Mouse (Mus musculus): ENCODE results near the gene Thap12. TPM values are rescaled to one million over a fixed set of nuclear protein-coding genes. Genes with fewer than 3 reads are reported as not detected.

Thap12 gene
- polyA plus RNA-seq, 1 experiment from 2014 or later = 40.9 TPM

GRCm38 (mm10) chr7:98727986-98728385 is 25.1 kb downstream of the Thap12 start:
- no peak for ATAC-seq (replicated peaks; ENCODE audit: insufficient number of reproducible peaks, low FRiP score, low TSS enrichment)
- no peaks in the 10 kb centered on the region for H3K9me3 ChIP-seq (replicated peaks; ENCODE audit: control insufficient read depth, low read length)
- peaks cover 6% of the 10 kb centered on the region; the same call in 1 of the 2 replicates for H3K4me1 ChIP-seq (ENCODE audit: control insufficient read depth, insufficient read depth, low read length)
- no peak overlapping the region for H3K4me2 ChIP-seq
- H3K9ac ChIP-seq (ENCODE audit: low read depth, low read length) = no peak overlapping the region
- no peaks in the 10 kb centered on the region for H3K36me3 ChIP-seq (ENCODE audit: control insufficient read depth, insufficient read depth, low read length)
- WGBS (ENCODE audit: insufficient replicate concordance) = 75% methylated on average over 1 of the region's 1 CpGs
- peaks cover 7% of the 10 kb centered on the region; the same call in 1 of the 2 replicates for H3K27me3 ChIP-seq (ENCODE audit: control insufficient read depth, insufficient read depth, low read length)
- no peak overlapping the region for H3K27ac ChIP-seq (ENCODE audit: low read depth, low read length)
- H3K4me3 ChIP-seq (ENCODE audit: low read depth, low read length) = no peak overlapping the region

- H3K9ac ChIP-seq (ENCODE audit: low read depth, low read length) = no peak overlapping the region
- no peak overlapping the region for H3K27ac ChIP-seq (ENCODE audit: low read depth, low read length)
- no peak for ATAC-seq (replicated peaks; ENCODE audit: insufficient number of reproducible peaks, low FRiP score, low TSS enrichment)
- H3K4me1 ChIP-seq (ENCODE audit: control insufficient read depth, insufficient read depth, low read length) = peaks cover 6% of the 10 kb centered on the region; the same call in 1 of the 2 replicates
- no peaks in the 10 kb centered on the region for H3K36me3 ChIP-seq (ENCODE audit: control insufficient read depth, insufficient read depth, low read length)
- H3K4me3 ChIP-seq (ENCODE audit: low read depth, low read length) = no peak overlapping the region
- H3K27me3 ChIP-seq (ENCODE audit: control insufficient read depth, insufficient read depth, low read length) = peaks cover 7% of the 10 kb centered on the region; the same call in 1 of the 2 replicates
- WGBS (ENCODE audit: insufficient replicate concordance) = 73% methylated on average over 3 of the region's 3 CpGs
- no peaks in the 10 kb centered on the region for H3K9me3 ChIP-seq (replicated peaks; ENCODE audit: control insufficient read depth, low read length)
- H3K4me2 ChIP-seq = no peak overlapping the region
These were observed 25.6 kb downstream of the Thap12 start for GRCm38 (mm10) chr7:98728499-98728898.

DNA sequence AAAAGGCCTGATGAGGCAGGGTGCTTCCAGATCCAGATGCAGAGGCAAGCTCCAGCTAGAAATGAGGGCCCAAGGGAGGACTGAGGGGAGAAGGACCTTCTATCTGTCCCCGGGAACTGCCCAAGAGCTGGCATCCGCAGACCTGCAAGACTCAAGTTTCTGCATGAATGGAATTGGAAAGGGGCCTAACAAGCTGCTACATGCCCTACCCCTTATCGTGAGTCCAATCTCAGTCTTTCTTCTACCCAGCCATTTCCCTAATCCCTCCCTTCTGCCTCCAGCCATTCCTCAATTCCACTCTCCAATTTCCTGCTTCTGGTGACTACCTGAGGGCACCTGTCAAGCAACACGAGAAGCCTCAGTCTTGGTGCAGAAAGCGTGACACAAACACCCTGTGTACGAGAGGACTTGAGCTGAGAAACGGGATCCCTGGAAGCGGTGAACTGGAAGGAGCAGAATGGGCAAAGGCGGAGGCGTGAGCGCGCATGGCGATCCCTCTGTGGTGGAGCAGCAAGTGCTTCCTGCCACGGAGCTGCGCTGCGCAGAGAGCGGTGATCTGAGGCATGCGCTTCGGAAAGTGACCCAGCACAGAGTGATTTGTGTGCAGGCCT is 26.9 kb downstream of the Thap12 start:
- H3K4me3 ChIP-seq (ENCODE audit: low read depth, low read length) = peak overlapping the region; percentile 27
- H3K9me3 ChIP-seq (replicated peaks; ENCODE audit: control insufficient read depth, low read length) = no peaks in the 10 kb centered on the region
- no peak for ATAC-seq (replicated peaks; ENCODE audit: insufficient number of reproducible peaks, low FRiP score, low TSS enrichment)
- H3K36me3 ChIP-seq (ENCODE audit: control insufficient read depth, insufficient read depth, low read length) = no peaks in the 10 kb centered on the region
- H3K4me2 ChIP-seq = peak overlapping the region; percentile 58
- H3K9ac ChIP-seq (ENCODE audit: low read depth, low read length) = no peak overlapping the region
- H3K4me1 ChIP-seq (ENCODE audit: control insufficient read depth, insufficient read depth, low read length) = peaks cover 11% of the 10 kb centered on the region; the same call in 1 of the 2 replicates
- 22% methylated on average over 19 of the region's 19 CpGs for WGBS (ENCODE audit: insufficient replicate concordance)
- H3K27me3 ChIP-seq (ENCODE audit: control insufficient read depth, insufficient read depth, low read length) = peaks cover 7% of the 10 kb centered on the region; the same call in 1 of the 2 replicates
- no peak overlapping the region for H3K27ac ChIP-seq (ENCODE audit: low read depth, low read length)

- H3K27me3 ChIP-seq (ENCODE audit: control insufficient read depth, insufficient read depth, low read length) = peaks cover 16% of the 10 kb centered on the region
- no peak overlapping the region for H3K27ac ChIP-seq (ENCODE audit: low read depth, low read length)
- H3K4me2 ChIP-seq = no peak overlapping the region
- H3K4me1 ChIP-seq (ENCODE audit: control insufficient read depth, insufficient read depth, low read length) = peaks cover 17% of the 10 kb centered on the region; the same call in 1 of the 2 replicates
- WGBS (ENCODE audit: insufficient replicate concordance) = 83% methylated on average over 4 of the region's 4 CpGs
- H3K4me3 ChIP-seq (ENCODE audit: low read depth, low read length) = no peak overlapping the region
- no peak for ATAC-seq (replicated peaks; ENCODE audit: insufficient number of reproducible peaks, low FRiP score, low TSS enrichment)
- no peaks in the 10 kb centered on the region for H3K9me3 ChIP-seq (replicated peaks; ENCODE audit: control insufficient read depth, low read length)
- no peak overlapping the region for H3K9ac ChIP-seq (ENCODE audit: low read depth, low read length)
- no peaks in the 10 kb centered on the region for H3K36me3 ChIP-seq (ENCODE audit: control insufficient read depth, insufficient read depth, low read length)
These were observed 31.1 kb downstream of the Thap12 start for GRCm38 (mm10) chr7:98733958-98734357.

- Histone ChIP-seq H3K27ac (ENCODE audit: low read depth, low read length) (no peak overlapping the region), H3K36me3 (ENCODE audit: control insufficient read depth, insufficient read depth, low read length) (no peaks in the 10 kb centered on the region), H3K9me3 (replicated peaks; ENCODE audit: control insufficient read depth, low read length) (no peaks in the 10 kb centered on the region), H3K9ac (ENCODE audit: low read depth, low read length) (0 out of 2 replicates have a peak overlapping the region, but pooled peaks have one; percentile 22), H3K27me3 (ENCODE audit: control insufficient read depth, insufficient read depth, low read length) (peaks cover 11% of the 10 kb centered on the region), H3K4me1 (ENCODE audit: control insufficient read depth, insufficient read depth, low read length) (peaks cover 12% of the 10 kb centered on the region; the same call in 1 of the 2 replicates), H3K4me3 (ENCODE audit: low read depth, low read length) (no peak overlapping the region), H3K4me2 (0 out of 2 replicates have a peak overlapping the region, but pooled peaks have one; percentile 2)
- WGBS (ENCODE audit: insufficient replicate concordance) = 18% methylated on average over 10 of the region's 10 CpGs
- ATAC-seq (replicated peaks; ENCODE audit: insufficient number of reproducible peaks, low FRiP score, low TSS enrichment) = 0 out of 2 replicates have a peak, but pooled peaks have one; percentile 46
These were observed 32.0 kb downstream of the Thap12 start for GRCm38 (mm10) chr7:98734876-98735275.

DNA sequence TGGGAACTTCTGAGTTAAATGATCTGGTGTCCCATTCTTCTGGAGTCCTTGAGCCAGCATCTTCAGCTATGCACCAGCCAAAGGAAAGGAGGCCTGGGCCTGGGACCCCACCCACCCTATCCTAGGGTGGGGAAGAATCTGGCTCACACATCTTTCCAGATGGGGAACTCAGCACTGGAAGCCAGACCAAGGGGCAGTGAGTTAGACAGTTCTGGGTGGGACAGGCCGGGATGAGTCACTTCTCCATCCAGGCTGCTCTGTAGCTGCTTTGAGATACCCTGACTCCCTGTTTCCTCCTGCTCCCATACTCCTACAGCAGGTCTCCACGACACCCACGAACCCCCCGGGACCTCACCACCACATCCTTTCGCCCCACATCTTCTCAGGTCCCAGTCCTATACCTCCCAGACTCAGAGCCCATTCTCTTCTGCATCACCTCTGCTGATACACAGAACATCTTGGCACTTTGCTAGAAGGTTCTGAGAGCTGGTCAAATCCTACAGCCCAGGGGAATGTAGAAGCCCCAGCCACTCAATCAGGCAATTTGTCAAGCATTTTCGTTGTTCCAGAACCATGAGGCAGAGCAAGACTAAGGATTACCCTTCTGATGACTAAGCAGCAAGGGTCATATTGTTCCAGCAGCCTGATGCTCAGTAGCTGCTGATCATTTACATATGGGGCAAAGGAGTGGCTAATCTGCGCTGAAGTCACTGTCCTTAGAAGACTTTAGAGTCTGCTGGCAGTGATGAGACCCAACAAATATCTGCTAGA is 34.1 kb downstream of the Thap12 start:
- Histone ChIP-seq H3K4me1 (ENCODE audit: control insufficient read depth, insufficient read depth, low read length) (peaks cover 11% of the 10 kb centered on the region; the same call in 1 of the 2 replicates), H3K4me3 (ENCODE audit: low read depth, low read length) (no peak overlapping the region), H3K36me3 (ENCODE audit: control insufficient read depth, insufficient read depth, low read length) (no peaks in the 10 kb centered on the region), H3K9ac (ENCODE audit: low read depth, low read length) (no peak overlapping the region), H3K4me2 (no peak overlapping the region), H3K27me3 (ENCODE audit: control insufficient read depth, insufficient read depth, low read length) (peaks cover 11% of the 10 kb centered on the region), H3K27ac (ENCODE audit: low read depth, low read length) (no peak overlapping the region), H3K9me3 (replicated peaks; ENCODE audit: control insufficient read depth, low read length) (no peaks in the 10 kb centered on the region)
- ATAC-seq (replicated peaks; ENCODE audit: insufficient number of reproducible peaks, low FRiP score, low TSS enrichment) = no peak
- 75% methylated on average over 7 of the region's 7 CpGs for WGBS (ENCODE audit: insufficient replicate concordance)

DNA sequence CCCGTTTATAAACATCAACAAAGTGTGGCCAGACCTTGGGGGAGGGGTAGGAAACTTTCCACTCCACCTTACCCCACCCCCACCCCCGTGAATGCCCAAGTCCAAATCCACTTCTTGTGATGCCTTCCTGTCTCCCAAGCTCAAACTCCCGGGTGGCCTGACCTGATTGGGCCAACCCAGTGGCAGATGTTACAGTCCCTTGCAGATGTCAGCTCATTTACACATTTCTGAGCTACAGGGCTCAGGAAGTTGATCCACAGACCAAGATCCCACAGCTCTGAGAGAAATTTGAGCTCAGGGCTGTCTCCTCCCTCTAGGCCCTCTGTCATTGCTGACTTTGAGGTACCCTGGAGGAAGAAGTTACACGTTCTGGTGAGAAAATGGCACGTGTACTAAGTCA is 37.5 kb downstream of the Thap12 start:
- Histone ChIP-seq H3K36me3 (ENCODE audit: control insufficient read depth, insufficient read depth, low read length) (no peaks in the 10 kb centered on the region), H3K27me3 (ENCODE audit: control insufficient read depth, insufficient read depth, low read length) (peaks cover 15% of the 10 kb centered on the region), H3K4me3 (ENCODE audit: low read depth, low read length) (no peak overlapping the region), H3K9ac (ENCODE audit: low read depth, low read length) (no peak overlapping the region), H3K4me2 (no peak overlapping the region), H3K4me1 (ENCODE audit: control insufficient read depth, insufficient read depth, low read length) (peaks cover under 1% of the 10 kb centered on the region; the same call in 1 of the 2 replicates), H3K27ac (ENCODE audit: low read depth, low read length) (no peak overlapping the region), H3K9me3 (replicated peaks; ENCODE audit: control insufficient read depth, low read length) (no peaks in the 10 kb centered on the region)
- WGBS (ENCODE audit: insufficient replicate concordance) = 12% methylated on average over 5 of the region's 5 CpGs
- ATAC-seq (replicated peaks; ENCODE audit: insufficient number of reproducible peaks, low FRiP score, low TSS enrichment) = no peak

DNA sequence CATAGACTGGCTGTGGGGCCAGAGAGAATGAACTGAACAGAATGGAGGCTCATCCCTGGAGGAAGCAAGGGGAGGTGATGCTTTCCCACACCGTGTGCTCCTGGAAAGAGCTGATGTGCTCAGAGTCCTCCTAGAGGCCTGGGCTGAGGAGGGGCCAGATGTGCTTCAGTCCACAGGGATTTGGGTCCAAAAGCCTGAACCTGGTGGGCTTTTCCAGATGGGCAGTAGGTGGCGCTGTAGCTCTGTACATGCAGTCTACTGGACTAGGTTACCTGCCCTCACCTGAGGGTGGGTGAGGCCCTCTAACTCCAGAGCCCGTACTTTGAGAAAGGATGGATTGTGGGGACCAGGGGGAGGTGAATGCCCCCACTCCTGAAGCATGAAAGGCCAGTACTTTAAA is 40.4 kb downstream of the Thap12 start:
- Histone ChIP-seq H3K4me1 (ENCODE audit: control insufficient read depth, insufficient read depth, low read length) (no peaks in the 10 kb centered on the region), H3K9ac (ENCODE audit: low read depth, low read length) (no peak overlapping the region), H3K27ac (ENCODE audit: low read depth, low read length) (no peak overlapping the region), H3K36me3 (ENCODE audit: control insufficient read depth, insufficient read depth, low read length) (no peaks in the 10 kb centered on the region), H3K4me3 (ENCODE audit: low read depth, low read length) (no peak overlapping the region), H3K4me2 (no peak overlapping the region), H3K9me3 (replicated peaks; ENCODE audit: control insufficient read depth, low read length) (no peaks in the 10 kb centered on the region), H3K27me3 (ENCODE audit: control insufficient read depth, insufficient read depth, low read length) (peaks cover 11% of the 10 kb centered on the region)
- ATAC-seq (replicated peaks; ENCODE audit: insufficient number of reproducible peaks, low FRiP score, low TSS enrichment) = no peak
- WGBS (ENCODE audit: insufficient replicate concordance) = 6% methylated on average over 3 of the region's 3 CpGs

Data from heart, embryonic 11.5 days (tissue).